Mouse (Mus musculus) lung, adult 18-20 months (tissue): Measurements from ENCODE around the gene Nmrk1.
"Not testable (repeated sequence)": the region's sequence is repeated elsewhere in the genome, so short reads cannot be mapped to it uniquely, and the experiment has no call there.

Source experiments
- DNase-seq, 2 experiments: peaks; one replicate each; pipeline ENCODE4 v3.0.0; 2022; ENCODE audit warnings: mixed read lengths in 2 of 2

Gene Nmrk1

GRCm38 (mm10) chr19:18631644-18632219 is at the start of gene Nmrk1, which contains the start of gene Ostf1:
TSS of gene Nmrk1 (plus strand) at chr19:18631950.
TSS of gene Ostf1 (minus strand) at chr19:18631823.
- DNase-seq: peak; percentile 98 to 99

GRCm38 (mm10) chr19:18582226-18582625 is 49.5 kb upstream of the Nmrk1 start:
- no peak for DNase-seq

- no peak for DNase-seq
These were observed 48.9 kb upstream of the Nmrk1 start for GRCm38 (mm10) chr19:18582887-18583286.

GRCm38 (mm10) chr19:18583706-18584105 is 48.0 kb upstream of the Nmrk1 start:
- no peak for DNase-seq

GRCm38 (mm10) chr19:18584621-18585020 is 47.1 kb upstream of the Nmrk1 start:
- DNase-seq: no peak

GRCm38 (mm10) chr19:18587118-18587517 is 44.6 kb upstream of the Nmrk1 start:
- DNase-seq: peak; percentile 40 to 65

GRCm38 (mm10) chr19:18588243-18588642 is 43.5 kb upstream of the Nmrk1 start:
- DNase-seq: no peak

GRCm38 (mm10) chr19:18588801-18589200 is 42.9 kb upstream of the Nmrk1 start:
- not testable (repeated sequence) for DNase-seq

GRCm38 (mm10) chr19:18589276-18589675 is 42.5 kb upstream of the Nmrk1 start:
- DNase-seq: peak in 1 of 2 experiments; percentile 31

GRCm38 (mm10) chr19:18590234-18590633 is 41.5 kb upstream of the Nmrk1 start:
- DNase-seq: no peak

GRCm38 (mm10) chr19:18590942-18591354 is 40.8 kb upstream of the Nmrk1 start:
- peak; percentile 31 to 40 for DNase-seq

- DNase-seq: no peak
These were observed 38.8 kb upstream of the Nmrk1 start for GRCm38 (mm10) chr19:18592919-18593318.

GRCm38 (mm10) chr19:18593722-18594121 is 38.0 kb upstream of the Nmrk1 start:
- no peak for DNase-seq

GRCm38 (mm10) chr19:18596876-18597275 is 34.9 kb upstream of the Nmrk1 start:
- no peak for DNase-seq

GRCm38 (mm10) chr19:18597772-18598171 is 34.0 kb upstream of the Nmrk1 start:
- DNase-seq: no peak

GRCm38 (mm10) chr19:18598265-18598926 is 33.4 kb upstream of the Nmrk1 start:
- DNase-seq: no peak

- peak in 1 of 2 experiments; percentile 57 for DNase-seq
These were observed 32.7 kb upstream of the Nmrk1 start for GRCm38 (mm10) chr19:18599051-18599450.

GRCm38 (mm10) chr19:18599650-18600049 is 32.1 kb upstream of the Nmrk1 start:
- DNase-seq: no peak

- no peak for DNase-seq
These were observed 31.1 kb upstream of the Nmrk1 start for GRCm38 (mm10) chr19:18600611-18601010.

GRCm38 (mm10) chr19:18603011-18603410 is 28.7 kb upstream of the Nmrk1 start:
- no peak for DNase-seq

GRCm38 (mm10) chr19:18607907-18608306 is 23.8 kb upstream of the Nmrk1 start:
- DNase-seq: no peak

- no peak for DNase-seq
These were observed 22.8 kb upstream of the Nmrk1 start for GRCm38 (mm10) chr19:18608975-18609374.

- DNase-seq: no peak
These were observed 17.4 kb upstream of the Nmrk1 start for GRCm38 (mm10) chr19:18614337-18614736.

GRCm38 (mm10) chr19:18615680-18616240 is 16.0 kb upstream of the Nmrk1 start:
- no peak for DNase-seq
